Mouse (Mus musculus) ES-E14 (cell line): Measurements from ENCODE around the gene Apex1.

Experiments used
- CHD2 ChIP-seq: IDR thresholded peaks from 2 replicates; pipeline ENCODE4 v1.6.1; 2014; ENCODE audit warnings: mild to moderate bottlenecking, low read depth, low read length, inconsistent platforms
- ZNF384 ChIP-seq: IDR thresholded peaks from 2 replicates; pipeline ENCODE4 v1.6.1; 2012; ENCODE audit warnings: low read depth, low read length, inconsistent platforms

- TF ChIP-seq CHD2 (peak; percentile 40; the same call in 1 of the 2 replicates), ZNF384 (no peak)
These were observed 6.2 kb downstream of the Apex1 start, which contains the start of the genes Pip4p1 and Pnp for GRCm38 (mm10) chr14:50930754-50931492.
